Mouse (Mus musculus): ENCODE results near the gene Krt31. TPM values are rescaled to one million over a fixed set of nuclear protein-coding genes. Genes with fewer than 3 reads are reported as not detected.

The Krt31 gene
- polyA plus RNA-seq, 1 experiment, result 0.14 TPM

- TF ChIP-seq POLR2A (IDR thresholded peaks at IDR 0.05; ENCODE audit: borderline replicate concordance, extremely low read depth, low read depth, low read length) (no peak), CTCF (IDR thresholded peaks at IDR 0.05; ENCODE audit: insufficient read depth, low read length) (no peak)
- Histone ChIP-seq H3K4me3 (replicated peaks; ENCODE audit: extremely low read depth, low read depth, low read length) (no peak overlapping the region), H3K4me1 (ENCODE audit: control insufficient read depth, insufficient read depth, low read length) (no peaks in the 10 kb centered on the region)
- no peak for DNase-seq
- 49% methylated on average over 9 of the region's 9 CpGs for WGBS
These were observed 5.6 kb upstream of the Krt31 start for GRCm38 (mm10) chr11:100055686-100056655.

- H3K4me1 ChIP-seq (ENCODE audit: control insufficient read depth, insufficient read depth, low read length), result no peaks in the 10 kb centered on the region
- WGBS, result 76% methylated on average over 2 of the region's 2 CpGs
- no peak overlapping the region for H3K4me3 ChIP-seq (replicated peaks; ENCODE audit: extremely low read depth, low read depth, low read length)
- TF ChIP-seq POLR2A (IDR thresholded peaks at IDR 0.05; ENCODE audit: borderline replicate concordance, extremely low read depth, low read depth, low read length) (no peak), CTCF (IDR thresholded peaks at IDR 0.05; ENCODE audit: insufficient read depth, low read length) (no peak)
- DNase-seq, result no peak
These were observed 3.2 kb downstream of the Krt31 start for GRCm38 (mm10) chr11:100047193-100047592.

DNA sequence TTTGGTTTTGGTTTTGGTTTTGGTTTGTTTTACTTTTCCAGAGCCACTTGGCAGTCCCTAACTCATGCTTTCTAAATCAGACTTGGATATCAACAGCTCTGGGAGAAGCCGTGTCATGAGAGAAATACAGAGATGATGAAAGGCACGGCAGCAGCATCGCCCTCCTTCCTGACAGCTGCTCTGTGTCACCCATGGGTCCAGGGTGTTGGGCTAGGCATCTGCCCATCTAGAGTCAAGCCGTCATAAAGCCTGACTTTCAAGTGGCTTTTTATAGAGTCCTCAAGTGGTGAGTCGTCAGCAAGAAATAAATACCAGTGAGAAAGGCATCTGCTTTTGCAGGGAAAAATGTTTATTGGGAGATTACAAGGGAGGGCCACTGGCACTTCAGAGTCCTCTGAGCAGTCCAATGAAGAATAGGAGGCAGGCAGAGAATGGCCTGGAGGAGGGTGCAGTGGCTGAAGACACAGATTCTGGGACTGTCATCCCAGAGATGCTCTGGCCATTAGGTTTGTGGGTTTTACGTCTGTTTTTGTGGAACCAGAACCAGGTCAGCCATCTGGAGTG, 4.0 kb downstream of the Krt31 start:
- no peak for DNase-seq
- no peaks in the 10 kb centered on the region for H3K4me1 ChIP-seq (ENCODE audit: control insufficient read depth, insufficient read depth, low read length)
- WGBS, result 54% methylated on average over 6 of the region's 6 CpGs
- TF ChIP-seq CTCF (IDR thresholded peaks at IDR 0.05; ENCODE audit: insufficient read depth, low read length), result no peak
- no peak for TF ChIP-seq POLR2A (IDR thresholded peaks at IDR 0.05; ENCODE audit: borderline replicate concordance, extremely low read depth, low read depth, low read length)
- no peak overlapping the region for H3K4me3 ChIP-seq (replicated peaks; ENCODE audit: extremely low read depth, low read depth, low read length)

GRCm38 (mm10) chr11:100041454-100041853, 8.9 kb downstream of the Krt31 start, which contains the start of gene Krt34:
Gene Krt34 (minus strand): TSS chr11:100041554.
- H3K4me1 ChIP-seq (ENCODE audit: control insufficient read depth, insufficient read depth, low read length), result no peaks in the 10 kb centered on the region
- DNase-seq, result no peak
- WGBS, result 93% methylated on average over 6 of the region's 6 CpGs
- H3K4me3 ChIP-seq (replicated peaks; ENCODE audit: extremely low read depth, low read depth, low read length), result no peak within 1 kb of the TSS
- TF ChIP-seq POLR2A (IDR thresholded peaks at IDR 0.05; ENCODE audit: borderline replicate concordance, extremely low read depth, low read depth, low read length), result no peak
- TF ChIP-seq CTCF (IDR thresholded peaks at IDR 0.05; ENCODE audit: insufficient read depth, low read length), result no peak

DNA sequence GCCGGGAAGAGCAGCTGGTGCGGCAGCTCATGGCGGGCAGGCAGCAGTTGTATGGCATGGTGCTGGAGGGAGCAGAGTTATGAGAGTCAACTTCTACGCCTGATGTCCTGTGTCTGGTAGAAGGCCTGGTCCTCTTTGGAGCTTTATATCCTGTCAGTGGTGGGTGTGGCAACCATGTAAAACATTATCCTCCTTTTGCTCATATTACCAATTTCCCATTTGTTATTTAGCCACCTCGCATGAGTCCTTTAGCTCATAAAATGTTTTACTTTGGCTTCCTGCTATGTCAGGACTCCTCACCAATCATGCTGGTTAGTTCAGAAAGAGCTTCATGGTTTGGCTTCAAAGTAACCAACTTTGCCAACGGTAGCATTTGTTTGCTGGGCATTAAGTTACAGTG, 20.6 kb downstream of the Krt31 start, which contains the start of gene Krt33b:
TSS of gene Krt33b (minus strand) at position 101 of the 400 bp plus-strand sequence.
- 87% methylated on average over 6 of the region's 6 CpGs for WGBS
- no peak for DNase-seq
- TF ChIP-seq POLR2A (IDR thresholded peaks at IDR 0.05; ENCODE audit: borderline replicate concordance, extremely low read depth, low read depth, low read length) (no peak), CTCF (IDR thresholded peaks at IDR 0.05; ENCODE audit: insufficient read depth, low read length) (no peak)
- Histone ChIP-seq H3K4me1 (ENCODE audit: control insufficient read depth, insufficient read depth, low read length) (no peaks in the 10 kb centered on the region), H3K4me3 (replicated peaks; ENCODE audit: extremely low read depth, low read depth, low read length) (no peak within 1 kb of the TSS)

- no peaks in the 10 kb centered on the region; the same call in 1 of the 2 replicates for H3K4me1 ChIP-seq (ENCODE audit: control insufficient read depth, insufficient read depth, low read length)
- no peak for DNase-seq
- no peak overlapping the region for H3K4me3 ChIP-seq (replicated peaks; ENCODE audit: extremely low read depth, low read depth, low read length)
- WGBS, result 50% methylated on average over 5 of the region's 5 CpGs
- TF ChIP-seq CTCF (IDR thresholded peaks at IDR 0.05; ENCODE audit: insufficient read depth, low read length) (no peak), POLR2A (IDR thresholded peaks at IDR 0.05; ENCODE audit: borderline replicate concordance, extremely low read depth, low read depth, low read length) (no peak)
These were observed 28.9 kb downstream of the Krt31 start for GRCm38 (mm10) chr11:100021438-100021837.

- no peak for DNase-seq
- no peaks in the 10 kb centered on the region; the same call in 1 of the 2 replicates for H3K4me1 ChIP-seq (ENCODE audit: control insufficient read depth, insufficient read depth, low read length)
- no peak overlapping the region for H3K4me3 ChIP-seq (replicated peaks; ENCODE audit: extremely low read depth, low read depth, low read length)
- WGBS, result 60% methylated on average over 1 of the region's 1 CpGs
- TF ChIP-seq POLR2A (IDR thresholded peaks at IDR 0.05; ENCODE audit: borderline replicate concordance, extremely low read depth, low read depth, low read length), result no peak
- no peak for TF ChIP-seq CTCF (IDR thresholded peaks at IDR 0.05; ENCODE audit: insufficient read depth, low read length)
These were observed 30.9 kb downstream of the Krt31 start for GRCm38 (mm10) chr11:100019466-100019865.

DNA sequence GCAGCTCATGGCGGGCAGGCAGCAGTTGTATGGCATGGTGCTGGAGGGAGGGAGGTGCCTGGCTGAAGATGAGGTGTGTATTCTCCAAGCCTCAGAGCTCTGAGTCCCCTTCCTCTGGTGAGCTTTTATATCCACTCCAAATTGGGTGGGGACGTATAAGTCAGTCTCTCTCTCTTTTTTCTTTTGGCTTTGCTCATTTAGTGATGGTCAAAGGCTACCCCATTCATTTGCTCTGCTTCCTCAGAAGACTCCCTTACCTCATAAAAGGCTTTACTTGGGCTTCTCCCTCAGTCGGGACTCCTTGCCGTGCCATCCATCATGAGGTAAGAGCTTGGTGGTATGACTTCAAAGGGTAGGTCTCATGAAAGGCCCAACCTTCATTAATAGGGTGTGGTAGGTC, 34.2 kb downstream of the Krt31 start, which contains the start of gene Krt33a:
TSS of gene Krt33a (minus strand) at position 101 of the 400 bp plus-strand sequence.
- no peak for DNase-seq
- TF ChIP-seq CTCF (IDR thresholded peaks at IDR 0.05; ENCODE audit: insufficient read depth, low read length) (no peak), POLR2A (IDR thresholded peaks at IDR 0.05; ENCODE audit: borderline replicate concordance, extremely low read depth, low read depth, low read length) (no peak)
- 83% methylated on average over 4 of the region's 4 CpGs for WGBS
- H3K4me1 ChIP-seq (ENCODE audit: control insufficient read depth, insufficient read depth, low read length), result no peaks in the 10 kb centered on the region
- no peak within 1 kb of the TSS for H3K4me3 ChIP-seq (replicated peaks; ENCODE audit: extremely low read depth, low read depth, low read length)

- no peaks in the 10 kb centered on the region for H3K4me1 ChIP-seq (ENCODE audit: control insufficient read depth, insufficient read depth, low read length)
- no peak for TF ChIP-seq POLR2A (IDR thresholded peaks at IDR 0.05; ENCODE audit: borderline replicate concordance, extremely low read depth, low read depth, low read length)
- TF ChIP-seq CTCF (IDR thresholded peaks at IDR 0.05; ENCODE audit: insufficient read depth, low read length), result no peak
- no peak for DNase-seq
- 41% methylated on average over 4 of the region's 4 CpGs for WGBS
- no peak overlapping the region for H3K4me3 ChIP-seq (replicated peaks; ENCODE audit: extremely low read depth, low read depth, low read length)
These were observed 36.6 kb downstream of the Krt31 start for GRCm38 (mm10) chr11:100013691-100014171.
